Mouse (Mus musculus) gastrocnemius, adult 2 months (tissue): Measurements from ENCODE around the gene Kcnj14. TPM values are rescaled to one million over a fixed set of nuclear protein-coding genes. Genes with fewer than 3 reads are reported as not detected.

Experiments
- DNase-seq: peaks from one replicate; pipeline ENCODE4 v3.0.0; 2022
- H3K27ac ChIP-seq: fragments of 200-600 bp; 2 replicates; pipeline ENCODE4 v1.8.1; 2022; ENCODE audit warnings: mild to moderate bottlenecking
- H3K4me3 ChIP-seq: fragments of 200-600 bp; 2 replicates; pipeline ENCODE4 v1.8.1; 2022; ENCODE audit warnings: mild to moderate bottlenecking, moderate library complexity
- CTCF ChIP-seq: fragments of 200-600 bp; IDR thresholded peaks from 2 replicates; pipeline ENCODE4 v1.8.1; 2022; ENCODE audit warnings: antibody characterized with exemption, mild to moderate bottlenecking, moderate library complexity
- intact Hi-C: fragments of 180-260 bp; cut with DNase I; formaldehyde crosslinking; loops from one replicate; pipeline ENCODE4 v1.15.1; 2025
- total RNA-seq, 2 experiments: library from RNA; stranded (reverse); gene quantifications; 2 replicates each; pipeline ENCODE4 v1.2.3; 2021

Kcnj14 gene
- total RNA-seq, 2 experiments from 2014 or later, result 0.20 TPM; not detected in 1

GRCm38 (mm10) chr7:45819843-45820242, 4.7 kb downstream of the Kcnj14 start:
- TF ChIP-seq CTCF, result no peak
- intact Hi-C loops, result no loop called here
- peak overlapping the region; percentile 26; the same call in 1 of the 2 replicates for H3K4me3 ChIP-seq
- no peak for DNase-seq
- H3K27ac ChIP-seq, result no peak overlapping the region

GRCm38 (mm10) chr7:45815984-45816351, 8.6 kb downstream of the Kcnj14 start:
- intact Hi-C loops, result no loop called here
- TF ChIP-seq CTCF, result no peak
- DNase-seq, result no peak
- Histone ChIP-seq H3K4me3 (no peak overlapping the region), H3K27ac (no peak overlapping the region)

GRCm38 (mm10) chr7:45815323-45815983, 9.1 kb downstream of the Kcnj14 start:
- no peak overlapping the region for H3K27ac ChIP-seq
- DNase-seq, result no peak
- intact Hi-C loops, result no loop called here

GRCm38 (mm10) chr7:45814841-45815240, 9.7 kb downstream of the Kcnj14 start:
- DNase-seq, result no peak
- intact Hi-C loops, result no loop called here
- Histone ChIP-seq H3K4me3 (peak overlapping the region; percentile 50), H3K27ac (0 out of 2 replicates have a peak overlapping the region, but pooled peaks have one; percentile 9)
- no peak for TF ChIP-seq CTCF

More at GRCm38 (mm10) chr7:45815323-45815983, 9.1 kb downstream of the Kcnj14 start:
- no peak for TF ChIP-seq CTCF
- no peak overlapping the region for H3K4me3 ChIP-seq

GRCm38 (mm10) chr7:45813787-45814779, 10.5 kb downstream of the Kcnj14 start, which contains the start of gene Cyth2:
Cyth2 (minus strand) TSS chr7:45814581.
- no peak for TF ChIP-seq CTCF
- intact Hi-C loops, result no loop called here
- Histone ChIP-seq H3K4me3 (peak within 1 kb of the TSS; percentile 96), H3K27ac (peak within 1 kb of the TSS; percentile 98)
- peak; percentile 99 for DNase-seq

GRCm38 (mm10) chr7:45812921-45813320, 11.7 kb downstream of the Kcnj14 start:
- no peak for DNase-seq
- no peak for TF ChIP-seq CTCF
- intact Hi-C loops, result no loop called here
- Histone ChIP-seq H3K4me3 (peak overlapping the region; percentile 96), H3K27ac (peak overlapping the region; percentile 98)

- intact Hi-C loops, result no loop called here
- TF ChIP-seq CTCF, result no peak
- Histone ChIP-seq H3K4me3 (no peak overlapping the region), H3K27ac (no peak overlapping the region)
- DNase-seq, result no peak
These were observed 15.1 kb downstream of the Kcnj14 start for GRCm38 (mm10) chr7:45809276-45810075.

- Histone ChIP-seq H3K4me3 (no peak overlapping the region), H3K27ac (no peak overlapping the region)
- TF ChIP-seq CTCF, result no peak
- DNase-seq, result no peak
- intact Hi-C loops, result no loop called here
These were observed 16.1 kb downstream of the Kcnj14 start for GRCm38 (mm10) chr7:45808471-45808870.

GRCm38 (mm10) chr7:45805941-45806340, 18.6 kb downstream of the Kcnj14 start:
- H3K4me3 ChIP-seq, result no peak overlapping the region
- no peak for DNase-seq
- intact Hi-C loops, result no loop called here
- no peak for TF ChIP-seq CTCF
- no peak overlapping the region for H3K27ac ChIP-seq

- intact Hi-C loops, result no loop called here
- H3K4me3 ChIP-seq, result no peak overlapping the region
- H3K27ac ChIP-seq, result no peak overlapping the region
- no peak for TF ChIP-seq CTCF
- no peak for DNase-seq
These were observed 22.0 kb downstream of the Kcnj14 start for GRCm38 (mm10) chr7:45802551-45802950.

GRCm38 (mm10) chr7:45801348-45801747, 23.2 kb downstream of the Kcnj14 start:
- TF ChIP-seq CTCF, result 0 out of 2 replicates have a peak, but pooled peaks have one; percentile 100
- peak; percentile 92 for DNase-seq
- intact Hi-C loops, result loop anchor here (1.0 kb wide), 1 partner anchor 62 kb away; no protein-coding TSS in a partner anchor
- H3K4me3 ChIP-seq, result peak overlapping the region; percentile 69
- 0 out of 2 replicates have a peak overlapping the region, but pooled peaks have one; percentile 29 for H3K27ac ChIP-seq
